Mouse (Mus musculus) C2C12 (cell line): Measurements from ENCODE around the gene Batf3.

Source experiments
- CTCF ChIP-seq: IDR thresholded peaks from one replicate; pipeline ENCODE4 v1.5.1; 2011; ENCODE audit not compliant: control insufficient read depth, insufficient read depth, insufficient read length
- MAX ChIP-seq: IDR thresholded peaks from one replicate; pipeline ENCODE4 v1.6.1; 2011; ENCODE audit warnings: mild to moderate bottlenecking, control low read depth

DNA sequence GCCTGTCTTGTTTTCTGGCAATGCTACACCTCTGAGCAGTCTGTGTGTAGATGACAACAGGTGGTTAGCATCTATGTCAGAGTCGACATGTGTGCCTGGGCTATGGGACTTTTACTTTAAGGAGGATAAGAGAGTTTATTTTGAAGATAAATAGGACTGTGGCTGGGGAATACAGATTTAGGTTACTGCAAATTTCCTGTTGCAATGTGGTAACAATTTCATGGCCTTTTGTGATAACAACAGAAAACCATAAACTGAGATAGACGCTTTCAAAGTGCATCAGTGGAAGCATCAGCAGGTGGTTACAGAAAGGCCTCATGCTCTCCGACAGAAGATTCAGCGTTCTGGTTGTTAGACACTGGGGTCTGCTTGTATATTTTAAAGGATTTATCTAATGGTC lies 24.2 kb upstream of the Batf3 start:
- TF ChIP-seq CTCF (no peak), MAX (no peak)
